Mouse (Mus musculus) myocyte (in vitro differentiated cells): ENCODE measurements around the gene Gal3st1. TPM values are rescaled to one million over a fixed set of nuclear protein-coding genes. Genes with fewer than 3 reads are reported as not detected.

Experiments
- H3K27me3 ChIP-seq: one replicate; pipeline ENCODE4 v1.6.1; 2011; ENCODE audit not compliant: control insufficient read depth, insufficient read depth, insufficient read length
- H3K36me3 ChIP-seq: one replicate; pipeline ENCODE4 v1.6.1; 2011; ENCODE audit not compliant: control insufficient read depth, insufficient read depth
- H3K4me2 ChIP-seq: one replicate; pipeline ENCODE4 v1.6.1; 2011; ENCODE audit warnings: low read depth, control low read depth
- H3K4me3 ChIP-seq: one replicate; pipeline ENCODE4 v1.5.1; 2011; ENCODE audit warnings: mild to moderate bottlenecking, control low read depth, moderate library complexity
- H3K79me2 ChIP-seq: one replicate; pipeline ENCODE4 v1.6.1; 2011; ENCODE audit not compliant: control insufficient read depth, insufficient read depth
- H3ac ChIP-seq: one replicate; pipeline ENCODE4 v1.6.1; 2011; ENCODE audit not compliant: control insufficient read depth, insufficient read length
- CEBPB ChIP-seq: IDR thresholded peaks from 2 replicates; pipeline ENCODE4 v1.6.1; 2011; ENCODE audit warnings: mild to moderate bottlenecking, moderate library complexity; ENCODE audit not compliant: poor library complexity, insufficient read depth, severe bottlenecking
- E2F4 ChIP-seq: IDR thresholded peaks from one replicate; pipeline ENCODE4 v1.6.1; 2011; ENCODE audit warnings: mild to moderate bottlenecking, control low read depth, moderate library complexity; ENCODE audit not compliant: insufficient read depth
- MAX ChIP-seq: IDR thresholded peaks from one replicate; pipeline ENCODE4 v1.6.1; 2011; ENCODE audit warnings: low read depth, mild to moderate bottlenecking, control low read depth
- MYOD1 ChIP-seq, 3 experiments: IDR thresholded peaks; one replicate each; pipeline ENCODE4 v1.6.1; 2011; ENCODE audit warnings: control low read depth in 2 of 3, low read depth in 2 of 3, mild to moderate bottlenecking in 2 of 3, moderate library complexity in 1 of 3; ENCODE audit not compliant: insufficient read length in 2 of 3, control insufficient read depth in 1 of 3
- MYOG ChIP-seq, 3 experiments: IDR thresholded peaks; one replicate each; pipeline ENCODE4 v1.6.1; 2011; ENCODE audit warnings: control low read depth in 2 of 3, low read depth in 2 of 3, mild to moderate bottlenecking in 2 of 3; ENCODE audit not compliant: insufficient read length in 2 of 3, control insufficient read depth in 1 of 3, insufficient read depth in 1 of 3
- POLR2A ChIP-seq: IDR thresholded peaks from one replicate; pipeline ENCODE4 v1.6.1; 2011; ENCODE audit warnings: low read depth, mild to moderate bottlenecking, control low read depth, moderate library complexity; ENCODE audit not compliant: insufficient read length
- POLR2AphosphoS2 ChIP-seq: IDR thresholded peaks from one replicate; pipeline ENCODE4 v1.6.1; 2011; ENCODE audit warnings: low read depth, control low read depth; ENCODE audit not compliant: insufficient read length
- REST ChIP-seq: IDR thresholded peaks from one replicate; pipeline ENCODE4 v1.6.1; 2011; ENCODE audit warnings: mild to moderate bottlenecking, control low read depth, moderate library complexity; ENCODE audit not compliant: insufficient read depth, insufficient read length
- SRF ChIP-seq: IDR thresholded peaks from one replicate; pipeline ENCODE4 v1.6.1; 2011; ENCODE audit warnings: low read depth; ENCODE audit not compliant: control insufficient read depth, insufficient read length
- TCF12 ChIP-seq: IDR thresholded peaks from one replicate; pipeline ENCODE4 v1.6.1; 2011; ENCODE audit warnings: mild to moderate bottlenecking, control low read depth; ENCODE audit not compliant: poor library complexity, insufficient read depth, severe bottlenecking
- TCF3 ChIP-seq: IDR thresholded peaks from one replicate; pipeline ENCODE4 v1.6.1; 2011; ENCODE audit warnings: low read depth, control low read depth; ENCODE audit not compliant: insufficient read length
- USF1 ChIP-seq: IDR thresholded peaks from one replicate; pipeline ENCODE4 v1.6.1; 2011; ENCODE audit warnings: low read depth, mild to moderate bottlenecking, control low read depth, moderate library complexity
- polyA plus RNA-seq: library from polyadenylated mRNA; unstranded; fragments of >200 nt; fragmentation: generic; extraction: Trizol; gene quantifications from one replicate; pipeline ENCODE4 v1.2.1, GENCODE M21; 2012; ENCODE audit warnings: missing spikeins

Gal3st1 gene
- polyA plus RNA-seq, 1 experiment, result not detected

GRCm38 (mm10) chr11:4046526-4046925, 63.1 kb downstream of the Gal3st1 start:
- no peaks in the 10 kb centered on the region for H3K79me2 ChIP-seq
- no peak for TF ChIP-seq MYOD1 (IDR thresholded peaks at IDR 0.05; ENCODE audit: control insufficient read depth in 1 of 3, insufficient read length in 2 of 3, low read depth in 2 of 3)
- no peak for TF ChIP-seq REST
- TF ChIP-seq TCF3, result no peak
- no peak for TF ChIP-seq E2F4
- no peak for TF ChIP-seq MYOG (IDR thresholded peaks at IDR 0.05; ENCODE audit: control insufficient read depth in 1 of 3, insufficient read depth in 1 of 3, insufficient read length in 2 of 3, low read depth in 2 of 3)
- TF ChIP-seq SRF, result no peak
- TF ChIP-seq MAX, result no peak
- peaks cover 29% of the 10 kb centered on the region for H3K27me3 ChIP-seq
- H3K4me2 ChIP-seq, result no peak overlapping the region
- H3K4me3 ChIP-seq, result no peak overlapping the region
- H3ac ChIP-seq, result no peak overlapping the region
- H3K36me3 ChIP-seq, result no peaks in the 10 kb centered on the region

- Histone ChIP-seq H3K36me3 (no peaks in the 10 kb centered on the region), H3K79me2 (no peaks in the 10 kb centered on the region), H3ac (no peak overlapping the region), H3K4me2 (no peak overlapping the region), H3K4me3 (no peak overlapping the region), H3K27me3 (peaks cover 22% of the 10 kb centered on the region)
- no peak for TF ChIP-seq SRF
- TF ChIP-seq USF1, result no peak
- TF ChIP-seq E2F4, result no peak
Measured at GRCm38 (mm10) chr11:4047766-4048165, 64.3 kb downstream of the Gal3st1 start.

- Histone ChIP-seq H3ac (no peak overlapping the region), H3K79me2 (no peaks in the 10 kb centered on the region), H3K27me3 (peaks cover 19% of the 10 kb centered on the region), H3K4me3 (no peak overlapping the region), H3K36me3 (no peaks in the 10 kb centered on the region), H3K4me2 (no peak overlapping the region)
- TF ChIP-seq MAX (no peak), MYOG (IDR thresholded peaks at IDR 0.05; ENCODE audit: control insufficient read depth in 1 of 3, insufficient read depth in 1 of 3, insufficient read length in 2 of 3, low read depth in 2 of 3) (no peak), POLR2AphosphoS2 (no peak), TCF12 (no peak), REST (no peak), CEBPB (no peak), SRF (no peak), POLR2A (no peak), TCF3 (no peak), MYOD1 (IDR thresholded peaks at IDR 0.05; ENCODE audit: control insufficient read depth in 1 of 3, insufficient read length in 2 of 3, low read depth in 2 of 3) (no peak), E2F4 (no peak), USF1 (no peak)
Measured at GRCm38 (mm10) chr11:4048438-4048837, 65.0 kb downstream of the Gal3st1 start.

Other genes with a start within 250 kb of the Gal3st1 start
- 1.3 TPM for gene Osbp2, start 119.7 kb upstream of the Gal3st1 start, polyA plus RNA-seq
- gene 4921536K21Rik, start 88.5 kb upstream of the Gal3st1 start, polyA plus RNA-seq, result 1.3 TPM
- gene Dusp18, start 88.4 kb upstream of the Gal3st1 start, polyA plus RNA-seq, result 26.5 TPM
- 69.6 TPM for gene Slc35e4, start 69.0 kb upstream of the Gal3st1 start, polyA plus RNA-seq
- gene Tcn2, start 51.5 kb upstream of the Gal3st1 start, polyA plus RNA-seq, result 16.4 TPM
- 104 TPM for gene Pes1, start 19.7 kb upstream of the Gal3st1 start, polyA plus RNA-seq
- gene 4930556J24Rik, start 6.9 kb upstream of the Gal3st1 start, polyA plus RNA-seq, result 0.14 TPM
- not detected for gene Sec14l4, start 47.8 kb downstream of the Gal3st1 start, polyA plus RNA-seq
- gene Sec14l3, start 81.2 kb downstream of the Gal3st1 start, polyA plus RNA-seq, result not detected
- gene Mtfp1, start 111.8 kb downstream of the Gal3st1 start, polyA plus RNA-seq, result 21.1 TPM
- 10.9 TPM for gene Sec14l2, start 139.8 kb downstream of the Gal3st1 start, polyA plus RNA-seq
- gene Rnf215, start 151.6 kb downstream of the Gal3st1 start, polyA plus RNA-seq, result 18.1 TPM
- 5.6 TPM for gene Ccdc157, start 176.7 kb downstream of the Gal3st1 start, polyA plus RNA-seq
- gene Sf3a1, start 176.7 kb downstream of the Gal3st1 start, polyA plus RNA-seq, result 47.0 TPM
- gene Tbc1d10a, start 203.2 kb downstream of the Gal3st1 start, polyA plus RNA-seq, result 18.8 TPM
- 3.1 TPM for gene Castor1, start 234.6 kb downstream of the Gal3st1 start, polyA plus RNA-seq